Mouse (Mus musculus): ENCODE results near the gene Hjurp.
A peak's percentile ranks its signal among the peaks of the same experiment; 100 is the strongest.

The Hjurp gene

DNA sequence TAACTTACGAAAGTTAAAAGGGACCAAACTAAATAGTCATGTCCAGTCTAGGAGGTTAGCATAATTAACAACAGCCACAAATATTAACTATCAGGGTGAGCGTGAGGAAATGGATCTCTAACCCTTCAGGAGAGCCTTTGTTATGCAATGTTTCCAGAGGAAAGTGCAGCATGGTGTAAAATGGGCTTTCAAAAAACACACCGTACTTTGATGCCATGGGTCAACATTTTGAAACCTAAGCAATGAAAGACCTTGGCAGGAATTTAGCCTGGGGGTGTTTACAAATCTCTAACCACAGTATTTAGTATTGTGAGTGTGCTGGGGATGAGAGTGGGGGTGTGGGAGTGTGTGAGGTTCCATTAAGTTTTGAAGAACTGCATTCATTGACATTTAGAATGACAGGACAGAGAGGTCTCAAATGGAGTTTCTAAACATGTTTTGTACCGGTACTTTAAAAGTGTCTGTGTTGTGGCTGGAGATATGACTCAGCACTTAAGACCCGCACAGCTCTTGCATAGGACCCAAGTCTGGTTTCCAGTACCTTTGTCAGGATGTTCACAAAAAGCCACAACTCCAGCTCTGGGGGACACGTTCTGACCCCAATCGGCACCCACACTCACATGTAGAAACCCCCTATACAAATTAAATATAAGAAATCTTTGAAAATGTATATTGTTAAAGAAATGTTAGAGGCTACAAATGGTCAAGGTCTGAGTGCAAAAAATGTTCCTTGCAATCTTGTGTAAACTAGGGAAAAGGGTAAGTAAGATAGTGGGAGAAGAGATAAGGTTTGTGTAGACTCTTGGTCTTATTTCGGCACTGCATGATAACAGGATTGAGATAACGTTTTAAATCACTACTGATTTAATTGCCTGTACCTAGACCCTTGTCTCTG, 1.9 kb upstream of the Hjurp start:
- DNase-seq, result no peak

DNA sequence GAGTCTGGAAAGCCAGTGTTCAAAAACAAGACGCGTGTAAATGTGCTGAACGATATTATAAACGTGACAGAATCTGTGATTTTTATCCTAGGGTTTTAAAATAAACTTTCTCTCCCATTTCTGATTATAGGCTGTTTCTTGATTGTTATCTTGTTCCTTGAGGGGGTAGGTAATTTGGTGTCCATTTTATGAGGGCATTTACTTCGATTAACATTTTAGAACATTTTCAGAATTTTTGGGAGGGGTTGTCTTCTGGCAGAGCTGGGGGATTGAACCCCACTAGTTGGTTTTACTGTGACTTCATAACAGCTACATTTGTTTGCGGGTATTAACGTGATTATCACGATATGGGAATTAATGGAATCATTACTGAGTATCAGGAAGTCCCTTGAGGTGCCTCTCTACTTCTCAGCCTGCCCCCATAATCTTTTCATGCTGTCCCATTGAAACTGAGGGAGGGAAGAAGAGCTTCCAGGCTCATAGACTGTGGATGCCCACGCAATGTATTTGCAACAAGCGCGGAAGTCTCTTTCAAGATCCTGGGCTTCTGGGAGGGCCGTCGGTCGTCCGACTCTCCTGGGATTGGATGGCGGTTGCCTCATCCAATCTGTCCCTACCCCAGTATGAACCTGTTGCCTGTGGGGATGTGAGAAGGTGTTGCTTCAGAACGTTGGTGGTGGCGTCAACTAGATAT, 532 bp upstream of the Hjurp start:
- DNase-seq, result no peak

GRCm38 (mm10) chr1:88276524-88277097, 822 bp downstream of the Hjurp start:
- DNase-seq, result no peak

- peak in 1 of 2 experiments; percentile 20 for DNase-seq
Measured at GRCm38 (mm10) chr1:88275698-88276523, 1.5 kb downstream of the Hjurp start.

DNA sequence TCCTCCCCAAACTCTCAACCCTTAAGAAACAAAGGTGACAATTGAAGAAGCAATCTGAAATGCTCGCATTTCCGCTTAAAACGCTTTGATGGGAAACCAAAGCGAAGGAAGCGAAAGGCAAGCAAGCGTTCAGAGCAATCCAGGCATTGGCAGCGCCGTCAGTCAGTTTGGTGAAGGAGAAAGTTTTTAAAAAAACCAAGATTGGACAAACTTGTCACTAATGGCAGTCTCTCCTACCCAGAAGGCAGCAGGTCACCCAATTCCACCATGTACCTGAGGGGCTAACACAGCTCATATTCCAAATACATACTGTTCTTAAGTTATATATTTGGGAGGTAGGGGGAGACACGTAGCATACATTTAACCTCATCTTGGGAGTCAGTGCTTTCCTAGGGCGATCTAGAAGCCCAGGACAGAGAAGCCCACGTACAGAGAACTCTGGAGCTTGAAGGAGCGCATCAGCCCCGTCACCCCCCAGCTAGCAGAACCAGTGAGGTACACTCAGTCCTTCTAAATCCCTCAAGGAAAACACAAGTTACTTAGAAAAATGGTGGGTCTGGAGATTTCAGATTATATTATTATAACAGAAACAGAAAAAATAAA, 2.3 kb downstream of the Hjurp start:
- DNase-seq, result no peak

DNA sequence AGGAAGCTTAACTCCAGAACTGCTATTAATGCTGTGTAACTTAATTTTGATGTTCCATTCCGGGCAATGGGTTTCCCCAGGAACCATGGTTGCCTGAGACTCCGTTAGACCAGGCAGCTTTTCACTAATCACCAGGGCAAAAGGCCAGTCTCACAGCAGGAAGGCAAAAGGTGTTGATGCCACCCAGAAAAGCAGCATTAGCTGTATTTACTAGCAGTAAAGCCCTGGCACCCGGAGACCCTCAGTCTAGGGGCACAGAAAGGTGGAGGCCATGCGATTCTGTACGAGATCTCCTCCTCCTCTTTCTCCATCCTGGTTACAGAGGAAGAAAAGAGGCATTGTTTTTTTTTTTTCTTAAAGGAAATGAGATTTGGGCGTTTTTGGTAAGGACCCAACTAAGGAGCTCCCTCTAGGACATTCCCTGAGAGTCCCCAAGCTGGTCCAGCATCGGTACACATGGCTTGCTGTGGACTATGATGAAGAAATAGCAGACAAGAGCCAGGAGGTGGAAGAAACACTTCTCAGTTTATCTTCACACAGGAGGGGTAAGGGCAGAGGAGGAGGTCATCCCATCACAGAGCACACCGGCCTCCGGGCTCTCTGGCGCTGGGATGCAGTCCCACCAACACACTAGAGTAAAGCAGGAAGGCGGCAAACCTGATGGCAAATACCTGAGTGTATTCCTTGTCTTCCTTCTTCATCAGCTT, 2.9 kb downstream of the Hjurp start:
- DNase-seq, result peak in 1 of 2 experiments; percentile 39

DNA sequence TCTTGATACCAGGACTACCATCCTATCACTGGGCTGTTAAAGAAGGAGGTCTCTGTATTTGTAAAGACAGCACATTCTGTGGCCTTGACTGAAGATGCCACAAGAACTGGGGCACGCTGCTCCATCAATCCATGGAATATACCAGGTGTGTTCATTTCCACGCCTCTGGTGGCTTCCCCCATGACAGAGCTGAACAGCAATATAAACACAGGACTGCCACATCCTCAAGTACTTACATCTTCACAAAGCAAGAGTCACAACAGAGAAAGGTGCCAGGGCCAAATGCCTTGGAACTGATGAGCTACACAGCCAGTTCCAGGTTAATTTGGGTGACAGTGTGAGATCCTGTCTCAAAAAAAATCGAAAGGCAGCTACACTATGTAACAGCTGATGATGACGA, 3.6 kb downstream of the Hjurp start:
- no peak for DNase-seq

GRCm38 (mm10) chr1:88273326-88273725, 4.1 kb downstream of the Hjurp start:
- DNase-seq, result no peak

GRCm38 (mm10) chr1:88272851-88273250, 4.6 kb downstream of the Hjurp start:
- DNase-seq, result no peak

- DNase-seq, result no peak
Measured at GRCm38 (mm10) chr1:88269539-88270309, 7.7 kb downstream of the Hjurp start.

DNA sequence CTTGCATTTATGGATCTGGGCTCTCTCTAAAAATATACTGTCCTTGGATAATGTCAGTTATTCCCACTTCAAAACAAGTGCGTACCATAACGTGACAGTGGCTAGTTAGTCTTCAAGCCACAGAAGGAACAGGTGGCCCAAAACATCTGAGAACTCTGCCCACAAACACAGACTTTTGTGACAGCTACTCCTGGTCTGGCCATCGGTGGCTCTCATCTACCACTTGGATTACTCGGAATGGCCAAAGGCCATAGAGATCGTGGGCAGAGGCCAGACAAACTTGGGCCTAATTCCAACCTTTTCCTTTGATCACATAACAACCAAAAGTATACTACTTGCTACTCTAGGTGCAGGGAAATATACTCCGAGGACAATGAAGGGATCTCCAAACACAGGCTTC, 9.4 kb downstream of the Hjurp start:
- DNase-seq, result no peak

DNA sequence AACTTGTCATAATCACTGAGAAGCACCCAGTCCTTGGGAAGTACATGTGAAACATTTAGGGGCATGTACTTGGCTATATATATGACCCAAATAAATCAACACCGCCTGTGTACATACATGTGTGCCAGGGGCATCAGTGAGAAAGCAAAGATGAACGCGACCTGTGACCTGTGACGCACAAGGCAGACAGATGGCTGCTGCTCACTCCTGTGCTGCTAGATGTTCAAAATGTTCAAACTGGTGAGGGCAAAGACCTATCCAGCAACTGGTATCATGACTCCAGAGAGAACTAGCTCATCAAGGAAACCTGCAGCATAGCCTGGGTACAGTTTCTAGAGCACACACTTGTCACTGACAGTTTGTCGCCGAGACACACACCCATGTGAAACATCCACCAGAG, 9.9 kb downstream of the Hjurp start:
- DNase-seq, result no peak

DNA sequence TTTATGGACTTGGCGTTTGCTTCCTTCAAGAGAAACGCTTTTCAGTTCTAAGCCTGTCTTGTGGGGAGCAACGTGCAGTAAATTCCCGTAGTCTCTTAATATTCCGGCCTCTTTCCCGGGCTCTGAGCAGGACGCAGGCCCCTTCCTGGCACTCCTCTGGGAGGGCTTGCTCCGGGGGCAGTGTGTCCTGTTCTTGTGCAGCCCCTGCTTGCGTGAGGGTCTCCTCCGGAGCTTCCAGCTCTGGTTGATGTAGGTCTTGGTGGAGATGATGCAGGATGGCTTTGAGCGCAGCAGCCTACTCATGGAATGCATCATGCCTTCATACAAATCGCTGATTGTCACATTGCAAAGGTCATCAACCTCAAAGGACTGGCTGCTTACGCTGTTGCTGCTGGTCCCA, 11.3 kb downstream of the Hjurp start:
- DNase-seq, result no peak

GRCm38 (mm10) chr1:88264869-88265240, 12.6 kb downstream of the Hjurp start:
- DNase-seq, result no peak

DNA sequence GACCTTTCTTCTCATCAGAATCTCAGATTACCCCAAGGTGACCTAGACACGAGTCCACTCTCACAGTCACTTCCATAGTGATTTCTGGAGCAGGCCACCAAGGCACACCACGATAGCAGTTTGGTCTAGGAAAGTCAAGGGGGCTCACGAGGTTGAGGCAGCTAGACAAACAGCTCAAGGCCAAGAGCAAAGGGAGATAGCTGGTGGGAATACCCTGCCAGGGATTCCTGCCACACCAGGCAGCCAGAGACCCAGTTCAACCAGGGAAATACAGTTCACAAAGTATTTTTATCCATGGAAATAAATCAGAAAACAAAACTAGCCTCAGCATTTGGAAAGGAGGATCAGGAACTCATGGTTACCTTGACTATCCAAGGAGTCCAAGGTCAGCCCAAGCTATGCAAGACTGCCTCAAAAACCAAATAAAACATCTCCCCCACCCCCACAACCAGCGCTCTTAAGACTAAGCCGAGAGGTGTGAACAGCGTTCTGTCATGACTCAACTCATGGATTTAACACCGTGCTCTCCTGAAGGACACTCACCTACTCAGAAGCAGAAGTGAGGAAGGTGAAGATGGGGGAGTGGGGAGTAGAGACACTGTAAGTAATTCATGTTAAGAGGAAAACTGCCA, 13.1 kb downstream of the Hjurp start:
- DNase-seq, result no peak

DNA sequence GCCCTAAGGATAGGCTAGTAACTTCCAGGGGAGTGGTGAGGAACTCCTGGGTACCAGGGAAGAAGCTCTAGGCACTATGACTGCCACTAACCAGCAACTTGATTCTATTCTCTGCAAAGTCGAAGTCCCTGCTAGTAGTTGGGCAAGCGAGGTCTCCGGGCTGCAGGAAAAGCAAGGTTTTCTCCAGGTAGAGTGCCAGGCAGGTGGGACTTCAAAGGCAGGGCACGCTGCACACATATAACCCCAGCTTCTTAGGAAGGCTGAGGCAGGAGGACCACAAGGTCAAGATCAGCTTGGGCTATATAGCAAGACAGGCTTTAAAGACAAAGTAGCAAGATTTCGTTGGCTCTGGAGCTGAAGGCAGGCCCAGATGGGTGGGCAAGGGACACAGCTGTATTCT, 13.7 kb downstream of the Hjurp start:
- DNase-seq, result no peak

- DNase-seq, result no peak
Measured at GRCm38 (mm10) chr1:88262961-88263360, 14.5 kb downstream of the Hjurp start.

DNA sequence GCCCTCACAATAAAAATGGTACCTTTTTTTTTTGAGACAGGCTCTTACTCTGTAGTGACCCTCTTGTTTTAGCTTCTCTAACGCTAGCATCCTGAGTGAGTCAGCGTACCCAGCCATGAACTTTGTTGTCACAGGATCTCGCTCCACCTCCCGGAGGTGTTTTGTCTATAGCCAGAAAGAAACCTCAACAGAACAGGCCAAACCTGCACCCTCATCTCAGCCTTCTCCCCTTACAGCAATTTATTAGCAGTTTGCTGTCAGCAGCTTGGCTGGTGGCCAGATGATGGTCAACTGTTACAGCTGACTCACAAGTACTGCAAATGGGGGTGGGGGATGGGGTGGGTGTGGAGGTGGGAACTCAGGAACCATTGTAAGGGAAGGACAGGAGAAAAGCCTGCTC, 15.2 kb downstream of the Hjurp start:
- no peak for DNase-seq

DNA sequence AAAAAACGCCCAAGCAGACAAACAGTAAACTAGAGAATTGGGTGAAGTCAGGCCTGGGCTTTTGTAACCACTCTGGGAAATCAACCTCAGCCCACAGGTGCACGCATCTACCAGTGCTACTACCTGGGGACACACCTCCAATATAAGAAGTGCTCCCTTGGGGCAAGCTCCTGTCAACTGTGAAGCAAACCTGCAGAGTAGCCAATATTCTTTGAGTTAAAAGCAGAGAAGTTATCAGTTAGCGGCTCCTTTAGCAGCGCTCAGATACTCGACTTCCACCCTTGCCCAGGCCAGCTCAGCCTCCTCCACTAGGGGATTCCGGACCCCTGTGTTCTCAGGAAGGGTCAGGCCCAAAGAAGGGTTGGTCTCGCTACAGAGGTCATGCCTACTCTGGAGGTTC, 15.7 kb downstream of the Hjurp start:
- no peak for DNase-seq

DNA sequence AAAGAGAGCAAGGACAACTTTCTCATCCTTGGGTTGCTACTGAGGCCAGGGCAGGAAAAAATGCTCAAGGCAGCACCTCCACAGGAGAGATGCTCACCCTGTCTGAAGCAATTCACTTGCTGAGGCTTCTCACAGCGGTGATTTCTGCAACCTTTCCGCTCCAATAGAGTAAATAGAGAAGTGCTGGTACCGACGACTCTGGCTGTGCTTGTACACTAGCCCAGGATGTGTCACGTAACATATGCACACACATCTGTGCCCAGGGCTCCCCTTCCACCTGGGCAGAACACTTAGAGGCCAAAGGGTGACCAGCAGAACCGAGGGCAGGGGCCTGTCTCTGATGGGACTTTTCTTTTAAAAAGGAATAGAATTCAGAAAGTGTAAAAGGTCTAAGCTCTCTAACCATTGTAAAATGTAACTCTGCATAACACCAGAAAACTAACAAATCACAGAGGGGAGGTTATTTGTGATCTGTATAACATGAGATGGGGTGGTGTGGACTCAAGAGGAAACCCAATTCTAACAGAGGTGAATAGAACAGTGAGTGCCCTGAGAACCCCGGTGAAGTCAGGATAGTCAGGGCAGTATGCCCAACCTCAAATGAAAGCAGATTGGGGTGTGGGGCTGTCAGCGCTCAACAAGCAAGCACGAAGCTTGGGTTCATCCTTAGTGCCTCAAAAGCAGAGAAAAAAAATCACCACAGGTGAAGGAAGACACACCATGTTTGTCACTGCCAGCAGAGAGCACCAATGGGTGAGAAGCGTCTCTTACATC, 16.6 kb downstream of the Hjurp start:
- DNase-seq, result no peak

Data from cerebellum, postnatal 36 days (tissue).